Mouse (Mus musculus) myocyte (in vitro differentiated cells): Measurements from ENCODE around the gene Ndufv1.

Experiments used
- CEBPB ChIP-seq: IDR thresholded peaks from 2 replicates; pipeline ENCODE4 v1.6.1; 2011; ENCODE audit warnings: mild to moderate bottlenecking, moderate library complexity; ENCODE audit not compliant: poor library complexity, insufficient read depth, severe bottlenecking
- E2F4 ChIP-seq: IDR thresholded peaks from one replicate; pipeline ENCODE4 v1.6.1; 2011; ENCODE audit warnings: mild to moderate bottlenecking, control low read depth, moderate library complexity; ENCODE audit not compliant: insufficient read depth
- MAX ChIP-seq: IDR thresholded peaks from one replicate; pipeline ENCODE4 v1.6.1; 2011; ENCODE audit warnings: low read depth, mild to moderate bottlenecking, control low read depth
- POLR2A ChIP-seq: IDR thresholded peaks from one replicate; pipeline ENCODE4 v1.6.1; 2011; ENCODE audit warnings: low read depth, mild to moderate bottlenecking, control low read depth, moderate library complexity; ENCODE audit not compliant: insufficient read length
- POLR2AphosphoS2 ChIP-seq: IDR thresholded peaks from one replicate; pipeline ENCODE4 v1.6.1; 2011; ENCODE audit warnings: low read depth, control low read depth; ENCODE audit not compliant: insufficient read length
- REST ChIP-seq: IDR thresholded peaks from one replicate; pipeline ENCODE4 v1.6.1; 2011; ENCODE audit warnings: mild to moderate bottlenecking, control low read depth, moderate library complexity; ENCODE audit not compliant: insufficient read depth, insufficient read length
- TCF12 ChIP-seq: IDR thresholded peaks from one replicate; pipeline ENCODE4 v1.6.1; 2011; ENCODE audit warnings: mild to moderate bottlenecking, control low read depth; ENCODE audit not compliant: poor library complexity, insufficient read depth, severe bottlenecking
- TCF3 ChIP-seq: IDR thresholded peaks from one replicate; pipeline ENCODE4 v1.6.1; 2011; ENCODE audit warnings: low read depth, control low read depth; ENCODE audit not compliant: insufficient read length
- USF1 ChIP-seq: IDR thresholded peaks from one replicate; pipeline ENCODE4 v1.6.1; 2011; ENCODE audit warnings: low read depth, mild to moderate bottlenecking, control low read depth, moderate library complexity

DNA sequence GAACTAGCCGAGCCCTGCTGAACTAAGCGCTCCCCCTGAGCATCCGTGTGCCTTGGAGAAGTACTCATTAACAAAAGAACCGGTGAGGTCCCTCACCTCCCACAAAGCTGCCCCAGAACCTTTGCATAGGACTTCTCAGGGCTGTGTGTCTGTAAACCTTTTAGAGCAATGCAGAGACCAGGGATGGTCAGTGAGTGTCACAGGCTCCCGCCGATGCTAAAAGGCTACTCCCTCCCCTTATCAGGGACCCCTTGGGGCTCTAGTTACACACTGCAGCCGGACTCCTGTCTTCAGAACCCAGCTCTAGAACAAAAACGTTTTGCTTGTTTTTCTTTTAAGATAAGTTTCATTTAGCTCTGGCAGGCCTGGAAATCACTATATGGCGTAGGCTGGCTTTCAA, 460 bp upstream of the Ndufv1 start:
- TF ChIP-seq USF1: no peak
- TF ChIP-seq POLR2A: no peak
- no peak for TF ChIP-seq TCF3
- TF ChIP-seq TCF12: no peak
- no peak for TF ChIP-seq MAX
- TF ChIP-seq CEBPB: no peak
- no peak for TF ChIP-seq E2F4
- TF ChIP-seq REST: no peak
- no peak for TF ChIP-seq POLR2AphosphoS2
